Mouse (Mus musculus) midbrain, embryonic 11.5 days (tissue): Measurements from ENCODE around the gene Atg4c. TPM values are rescaled to one million over a fixed set of nuclear protein-coding genes. Genes with fewer than 3 reads are reported as not detected.

Experiments
- ATAC-seq: fragments of 200-750 bp; cut with Nextera tagmentation; 2 replicates; pipeline ENCODE4 v1.8.0; 2017; ENCODE audit warnings: moderate TSS enrichment, moderate library complexity; ENCODE audit not compliant: low FRiP score
- DNase-seq: peaks from one replicate; pipeline ENCODE4 v3.0.0; 2015; ENCODE audit warnings: low spot score; ENCODE audit errors: missing footprints
- H3K27ac ChIP-seq: fragments of 300-500 bp; sonication (generic); 2 replicates; pipeline ENCODE4 v1.5.1; 2014; ENCODE audit warnings: low read depth, low read length
- H3K27me3 ChIP-seq: fragments of 300-500 bp; sonication (generic); 2 replicates; pipeline ENCODE4 v1.6.1; 2014; ENCODE audit warnings: mild to moderate bottlenecking, low read length, moderate library complexity, mixed read lengths; ENCODE audit not compliant: control insufficient read depth, insufficient read depth
- H3K36me3 ChIP-seq: fragments of 300-500 bp; sonication (generic); 2 replicates; pipeline ENCODE4 v1.6.1; 2014; ENCODE audit warnings: mild to moderate bottlenecking, low read length, moderate library complexity, mixed read lengths; ENCODE audit not compliant: control insufficient read depth, insufficient read depth
- H3K4me1 ChIP-seq: fragments of 300-500 bp; sonication (generic); 2 replicates; pipeline ENCODE4 v1.6.1; 2014; ENCODE audit warnings: low read length; ENCODE audit not compliant: control insufficient read depth, insufficient read depth
- H3K4me2 ChIP-seq: fragments of 300-500 bp; sonication (generic); 2 replicates; pipeline ENCODE4 v1.6.1; 2014; ENCODE audit warnings: mild to moderate bottlenecking, moderate library complexity
- H3K4me3 ChIP-seq: fragments of 300-500 bp; sonication (generic); 2 replicates; pipeline ENCODE4 v1.5.1; 2014; ENCODE audit warnings: low read depth, low read length
- H3K9ac ChIP-seq: fragments of 300-500 bp; sonication (generic); 2 replicates; pipeline ENCODE4 v1.6.1; 2014; ENCODE audit warnings: low read length
- H3K9me3 ChIP-seq: fragments of 300-500 bp; sonication (generic); 2 replicates; pipeline ENCODE4 v1.6.1; 2016; ENCODE audit warnings: low read length; ENCODE audit not compliant: control insufficient read depth
- WGBS: fragments of 180-500 bp; shearing (Covaris S2); extraction: QIAGEN DNeasy Blood & Tissue Kit; methylation state at CpG from one replicate; pipeline ENCODE4 v1.1.7; 2014; 5-methylcytosine and 5-hydroxymethylcytosine counted together
- polyA plus RNA-seq: library from polyadenylated mRNA; unstranded; fragments of >200 nt; fragmentation: Nextera tagmentation; extraction: Ambion mirVana; gene quantifications from 2 replicates; pipeline ENCODE4 v1.2.1, GENCODE M21; 2014

Gene Atg4c
- polyA plus RNA-seq, 1 experiment from 2014 or later, result 13.7 TPM

- Histone ChIP-seq H3K36me3 (no peaks in the 10 kb centered on the region), H3K9me3 (no peaks in the 10 kb centered on the region), H3K4me1 (no peaks in the 10 kb centered on the region), H3K9ac (no peak overlapping the region), H3K27me3 (no peaks in the 10 kb centered on the region), H3K27ac (no peak overlapping the region), H3K4me2 (no peak overlapping the region), H3K4me3 (no peak overlapping the region)
- 82% methylated on average over 9 of the region's 9 CpGs for WGBS
- ATAC-seq (no peak), DNase-seq (no peak)
Measured at GRCm38 (mm10) chr4:99181739-99182419, 11.9 kb upstream of the Atg4c start.

GRCm38 (mm10) chr4:99182660-99183431 lies 10.9 kb upstream of the Atg4c start:
- Histone ChIP-seq H3K4me1 (no peaks in the 10 kb centered on the region), H3K9ac (no peak overlapping the region), H3K27me3 (no peaks in the 10 kb centered on the region), H3K9me3 (no peaks in the 10 kb centered on the region), H3K4me3 (no peak overlapping the region), H3K36me3 (no peaks in the 10 kb centered on the region), H3K4me2 (no peak overlapping the region), H3K27ac (no peak overlapping the region)
- ATAC-seq, result no peak
- DNase-seq, result peak; percentile 92
- WGBS, result 80% methylated on average over 20 of the region's 20 CpGs

- no peak overlapping the region for H3K27ac ChIP-seq
- H3K4me2 ChIP-seq, result no peak overlapping the region
- ATAC-seq (no peak), DNase-seq (no peak)
- H3K4me3 ChIP-seq, result no peak overlapping the region
- WGBS, result 79% methylated on average over 4 of the region's 4 CpGs
- H3K4me1 ChIP-seq, result no peaks in the 10 kb centered on the region
- no peaks in the 10 kb centered on the region for H3K9me3 ChIP-seq
- H3K36me3 ChIP-seq, result no peaks in the 10 kb centered on the region
- H3K27me3 ChIP-seq, result no peaks in the 10 kb centered on the region
- H3K9ac ChIP-seq, result no peak overlapping the region
Measured at GRCm38 (mm10) chr4:99184678-99185077, 9.1 kb upstream of the Atg4c start.

DNA sequence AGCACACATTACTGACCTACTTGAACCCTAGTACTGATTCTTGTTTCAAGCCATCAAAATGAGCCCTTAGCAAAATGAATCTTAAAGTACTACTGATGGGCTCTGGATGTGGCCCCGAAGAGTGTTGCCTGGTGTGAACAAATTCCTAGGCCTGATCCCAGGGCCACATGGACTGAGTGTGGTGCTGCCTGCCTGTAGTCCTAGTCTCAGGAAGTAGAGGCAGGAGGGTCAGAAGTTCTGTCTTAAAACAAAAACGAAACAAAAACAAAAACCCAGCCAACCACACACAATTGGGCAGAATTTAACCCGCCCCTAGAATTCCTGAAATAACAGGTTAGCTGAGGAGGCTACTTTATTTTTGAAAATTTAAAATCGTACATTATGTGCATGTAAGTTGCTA lies 8.4 kb upstream of the Atg4c start:
- Histone ChIP-seq H3K4me2 (no peak overlapping the region), H3K4me3 (no peak overlapping the region), H3K36me3 (no peaks in the 10 kb centered on the region), H3K9ac (no peak overlapping the region), H3K27me3 (no peaks in the 10 kb centered on the region), H3K4me1 (no peaks in the 10 kb centered on the region), H3K27ac (no peak overlapping the region), H3K9me3 (no peaks in the 10 kb centered on the region)
- DNase-seq (no peak), ATAC-seq (no peak)
- WGBS, result 74% methylated on average over 4 of the region's 4 CpGs

DNA sequence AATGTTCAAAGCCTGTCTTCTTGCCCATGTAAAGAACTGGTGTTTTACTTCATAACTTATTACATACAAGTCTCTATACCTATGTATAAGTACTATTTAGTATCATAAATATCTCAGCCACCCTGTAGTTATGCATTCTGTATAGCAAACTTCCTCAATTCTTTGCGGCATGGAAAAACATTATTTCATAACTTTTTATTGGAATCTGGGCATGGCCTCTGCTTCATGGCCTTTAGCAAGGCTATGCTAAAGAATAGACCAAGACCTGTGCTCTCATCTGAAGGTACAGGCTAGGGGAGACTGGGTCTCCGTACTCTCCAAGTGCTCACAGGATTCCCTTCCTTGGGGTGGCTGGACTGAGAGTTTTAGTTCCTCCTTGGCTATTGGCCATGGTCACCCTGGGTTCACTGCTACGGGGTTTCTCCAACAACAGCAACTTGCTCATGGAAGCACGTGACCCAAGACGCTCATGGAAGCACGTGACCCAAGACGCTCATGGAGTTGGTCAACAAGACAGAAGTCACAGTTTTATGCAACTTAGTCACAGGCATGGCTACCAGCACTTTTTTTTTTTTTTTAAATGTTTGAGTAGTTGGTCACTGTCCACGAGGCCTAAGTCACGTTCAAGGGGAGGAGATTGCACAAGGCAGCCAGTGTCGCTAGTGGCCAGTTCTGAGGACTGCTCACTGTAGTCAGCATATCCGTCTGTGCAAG lies 7.2 kb upstream of the Atg4c start:
- H3K4me1 ChIP-seq, result no peaks in the 10 kb centered on the region
- H3K27ac ChIP-seq, result no peak overlapping the region
- no peaks in the 10 kb centered on the region for H3K27me3 ChIP-seq
- ATAC-seq, result no peak
- WGBS, result 92% methylated on average over 11 of the region's 11 CpGs
- H3K4me2 ChIP-seq, result no peak overlapping the region
- no peaks in the 10 kb centered on the region for H3K9me3 ChIP-seq
- no peak overlapping the region for H3K4me3 ChIP-seq
- no peak overlapping the region for H3K9ac ChIP-seq
- no peak for DNase-seq
- no peaks in the 10 kb centered on the region for H3K36me3 ChIP-seq

GRCm38 (mm10) chr4:99192640-99193039 lies 1.1 kb upstream of the Atg4c start:
- no peaks in the 10 kb centered on the region for H3K9me3 ChIP-seq
- WGBS, result 80% methylated on average over 1 of the region's 1 CpGs
- no peak overlapping the region for H3K27ac ChIP-seq
- ATAC-seq, result no peak
- no peak for DNase-seq
- H3K36me3 ChIP-seq, result no peaks in the 10 kb centered on the region
- peaks cover 9% of the 10 kb centered on the region; the same call in 1 of the 2 replicates for H3K4me1 ChIP-seq
- no peak overlapping the region; the same call in 1 of the 2 replicates for H3K9ac ChIP-seq
- no peak overlapping the region for H3K4me2 ChIP-seq
- H3K27me3 ChIP-seq, result no peaks in the 10 kb centered on the region
- H3K4me3 ChIP-seq, result no peak overlapping the region

- Histone ChIP-seq H3K4me1 (peaks cover 9% of the 10 kb centered on the region; the same call in 1 of the 2 replicates), H3K9ac (peak overlapping the region; percentile 16; the same call in 1 of the 2 replicates), H3K27me3 (no peaks in the 10 kb centered on the region), H3K4me2 (peak overlapping the region; percentile 54), H3K9me3 (no peaks in the 10 kb centered on the region), H3K27ac (no peak overlapping the region), H3K4me3 (peak overlapping the region; percentile 57; the same call in 1 of the 2 replicates), H3K36me3 (no peaks in the 10 kb centered on the region)
- 62% methylated on average over 6 of the region's 6 CpGs for WGBS
- ATAC-seq (no peak), DNase-seq (no peak)
Measured at GRCm38 (mm10) chr4:99193214-99193613, 520 bp upstream of the Atg4c start.

GRCm38 (mm10) chr4:99194826-99195225 lies 1.1 kb downstream of the Atg4c start:
- H3K9me3 ChIP-seq, result no peaks in the 10 kb centered on the region
- peak overlapping the region; percentile 54 for H3K4me2 ChIP-seq
- ATAC-seq, result no peak
- peak; percentile 88 for DNase-seq
- H3K4me1 ChIP-seq, result peaks cover 9% of the 10 kb centered on the region; the same call in 1 of the 2 replicates
- no peaks in the 10 kb centered on the region for H3K36me3 ChIP-seq
- peak overlapping the region; percentile 82; the same call in 1 of the 2 replicates for H3K9ac ChIP-seq
- H3K27ac ChIP-seq, result no peak overlapping the region; the same call in 1 of the 2 replicates
- 43% methylated on average over 5 of the region's 5 CpGs for WGBS
- H3K27me3 ChIP-seq, result no peaks in the 10 kb centered on the region
- H3K4me3 ChIP-seq, result peak overlapping the region; percentile 57

DNA sequence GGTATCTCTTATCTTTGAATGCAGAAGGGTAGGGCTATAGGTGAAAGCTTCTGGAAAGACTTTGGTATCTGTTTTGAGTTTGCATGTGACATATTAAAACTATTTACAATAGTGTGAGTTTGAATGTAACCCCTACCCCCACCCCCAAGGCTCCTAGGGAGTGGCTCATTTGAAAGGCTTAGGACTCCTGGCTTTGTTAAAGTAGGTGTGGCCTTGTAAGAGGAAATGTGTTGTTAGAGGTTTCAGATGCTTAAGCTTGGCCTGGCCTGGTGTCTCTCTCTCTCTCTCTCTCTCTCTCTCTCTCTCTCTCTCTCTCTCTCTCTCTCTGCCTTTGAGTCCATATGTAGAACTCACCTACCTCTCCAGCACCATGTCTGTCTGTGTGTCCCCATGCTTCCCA lies 5.0 kb downstream of the Atg4c start:
- ATAC-seq, result no peak
- H3K27me3 ChIP-seq, result no peaks in the 10 kb centered on the region
- no peak for DNase-seq
- H3K36me3 ChIP-seq, result no peaks in the 10 kb centered on the region
- H3K9me3 ChIP-seq, result no peaks in the 10 kb centered on the region
- H3K27ac ChIP-seq, result no peak overlapping the region
- H3K4me1 ChIP-seq, result 0 out of 2 replicates have a peak, but pooled peaks cover 4% of the 10 kb centered on the region
- H3K4me3 ChIP-seq, result no peak overlapping the region
- no peak overlapping the region for H3K4me2 ChIP-seq
- H3K9ac ChIP-seq, result no peak overlapping the region
